Mouse (Mus musculus): ENCODE results near the gene Klc4.

Klc4 gene

DNA sequence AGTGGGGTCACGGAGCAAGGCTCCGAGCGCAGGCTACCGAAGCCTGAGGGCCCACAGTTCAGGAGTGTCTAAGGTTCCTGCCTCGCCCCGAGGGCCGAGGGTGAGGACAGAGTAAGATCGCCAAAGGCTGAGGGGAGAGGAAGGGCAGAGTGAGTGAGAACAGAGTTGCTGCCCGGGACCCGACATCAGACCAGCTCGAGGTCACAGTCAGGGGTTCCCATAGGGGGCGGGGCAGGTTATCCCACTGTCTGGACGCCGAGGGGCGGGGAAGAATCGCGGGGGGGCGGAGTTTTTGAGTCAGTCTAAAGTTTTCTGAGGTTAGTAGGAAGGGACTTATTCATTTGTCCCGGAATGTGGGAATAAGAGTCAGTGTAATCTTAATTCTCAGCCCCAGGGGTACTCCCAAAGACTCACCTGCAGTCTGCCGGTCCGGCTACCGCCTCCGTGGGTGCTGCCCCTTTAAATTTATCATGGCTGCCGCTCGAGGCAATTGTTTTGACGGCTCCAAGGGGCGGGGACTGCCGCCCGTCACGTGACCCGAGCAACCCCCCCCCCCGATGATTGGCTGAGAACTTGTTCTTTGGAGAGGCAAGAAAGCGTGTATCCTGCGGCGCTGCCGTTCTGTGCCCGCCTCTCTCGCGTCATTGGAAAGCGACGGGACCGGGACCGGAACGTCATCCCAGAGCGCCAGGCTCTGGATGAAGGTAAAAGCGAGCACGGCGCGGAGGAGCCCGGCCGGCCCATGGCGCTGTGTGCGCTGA is at the start of gene Klc4, which contains the start of gene Mrpl2:
Klc4 (minus strand) TSS at position 462 of the 761 bp plus-strand sequence.
Mrpl2 (plus strand) TSS at position 669 of the 761 bp plus-strand sequence.
- peak; percentile 97 to 99 for DNase-seq (ENCODE audit: low spot score in 2 of 2)

DNA sequence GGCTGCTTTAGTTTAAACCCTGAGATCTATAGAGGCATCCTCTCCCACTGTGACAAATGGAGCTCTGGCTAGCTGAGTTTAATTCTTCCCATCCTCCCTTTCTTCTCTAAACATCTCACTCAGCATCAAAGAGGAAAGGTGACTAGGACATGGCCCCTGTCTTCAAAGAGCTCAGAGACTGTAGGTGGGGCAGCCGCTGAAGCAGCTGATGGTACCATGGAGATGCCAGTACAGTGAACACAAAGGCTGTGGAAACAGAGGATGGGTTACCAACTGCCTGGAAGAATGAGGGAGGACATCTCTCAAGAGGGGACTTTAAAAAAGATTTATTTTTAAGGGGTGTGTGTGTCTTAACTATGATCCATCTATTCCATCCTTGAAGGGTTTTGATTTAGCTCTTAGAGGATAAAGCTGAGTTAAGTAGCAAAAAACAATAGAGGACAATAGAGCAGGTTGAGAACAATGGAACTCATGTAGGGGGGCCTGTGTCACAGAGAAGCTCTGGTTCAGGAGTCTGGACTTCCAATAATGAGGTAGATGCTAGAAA is 48.8 kb upstream of the Klc4 start:
- DNase-seq (ENCODE audit: low spot score in 2 of 2), result no peak

DNA sequence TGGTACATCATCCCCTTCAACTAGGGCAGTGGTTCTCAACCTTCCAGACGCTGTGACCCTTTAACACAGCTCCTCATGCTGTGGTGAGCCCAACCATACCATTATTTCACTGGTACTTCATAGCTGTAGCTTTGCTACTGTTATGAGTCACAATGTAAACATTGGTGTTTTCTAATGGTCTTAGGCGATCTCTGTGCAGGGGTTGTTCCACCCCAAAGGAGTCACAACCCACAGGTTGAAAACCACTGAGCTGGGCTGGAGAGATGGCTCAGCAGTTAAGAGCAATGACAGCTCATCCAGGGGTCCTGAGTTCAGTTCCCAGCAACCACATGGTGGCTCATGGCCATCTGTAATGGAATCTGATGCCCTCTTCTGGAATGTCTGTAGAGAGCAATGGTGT is 45.6 kb upstream of the Klc4 start:
- DNase-seq (ENCODE audit: low spot score in 2 of 2), result no peak

DNA sequence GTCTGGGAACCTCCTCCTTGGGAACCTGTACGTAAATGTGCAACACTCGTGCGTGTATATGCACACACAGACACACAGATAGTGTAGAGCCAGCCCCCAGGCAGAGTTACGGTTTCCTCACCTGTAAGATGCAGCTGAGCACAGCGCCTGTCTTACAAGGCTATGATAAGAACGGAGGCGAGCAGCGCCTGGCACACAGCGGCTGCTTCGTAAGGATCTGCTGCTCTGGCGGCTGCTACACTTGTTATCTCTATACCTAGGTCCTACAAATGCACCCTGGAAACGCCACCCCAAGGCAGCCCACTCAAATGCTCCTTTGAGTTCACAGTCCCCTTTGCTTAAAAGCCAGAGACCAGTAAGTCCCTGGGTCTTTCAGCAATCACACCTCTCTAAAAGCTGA is 44.8 kb upstream of the Klc4 start:
- no peak for DNase-seq (ENCODE audit: low spot score in 2 of 2)

DNA sequence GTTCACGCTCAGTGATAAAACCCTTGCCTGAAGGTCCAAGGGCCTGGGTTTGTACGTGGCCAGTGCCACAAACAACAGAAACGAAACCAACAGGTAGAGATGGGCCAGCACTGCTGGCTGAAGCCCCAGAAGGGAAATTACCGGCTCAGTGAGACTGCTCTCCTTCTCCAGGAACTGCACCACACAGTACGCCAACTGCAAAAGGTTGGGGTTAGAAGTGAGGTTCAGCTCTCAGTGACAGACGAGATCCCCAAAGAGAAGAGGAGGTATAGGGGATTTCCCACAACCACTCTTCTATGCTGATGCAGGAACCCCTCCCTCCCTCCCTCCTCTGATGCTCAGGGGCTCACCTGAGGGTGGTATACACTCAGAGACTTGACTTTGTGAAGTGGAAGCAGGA is 40.1 kb upstream of the Klc4 start:
- no peak for DNase-seq (ENCODE audit: low spot score in 2 of 2)

DNA sequence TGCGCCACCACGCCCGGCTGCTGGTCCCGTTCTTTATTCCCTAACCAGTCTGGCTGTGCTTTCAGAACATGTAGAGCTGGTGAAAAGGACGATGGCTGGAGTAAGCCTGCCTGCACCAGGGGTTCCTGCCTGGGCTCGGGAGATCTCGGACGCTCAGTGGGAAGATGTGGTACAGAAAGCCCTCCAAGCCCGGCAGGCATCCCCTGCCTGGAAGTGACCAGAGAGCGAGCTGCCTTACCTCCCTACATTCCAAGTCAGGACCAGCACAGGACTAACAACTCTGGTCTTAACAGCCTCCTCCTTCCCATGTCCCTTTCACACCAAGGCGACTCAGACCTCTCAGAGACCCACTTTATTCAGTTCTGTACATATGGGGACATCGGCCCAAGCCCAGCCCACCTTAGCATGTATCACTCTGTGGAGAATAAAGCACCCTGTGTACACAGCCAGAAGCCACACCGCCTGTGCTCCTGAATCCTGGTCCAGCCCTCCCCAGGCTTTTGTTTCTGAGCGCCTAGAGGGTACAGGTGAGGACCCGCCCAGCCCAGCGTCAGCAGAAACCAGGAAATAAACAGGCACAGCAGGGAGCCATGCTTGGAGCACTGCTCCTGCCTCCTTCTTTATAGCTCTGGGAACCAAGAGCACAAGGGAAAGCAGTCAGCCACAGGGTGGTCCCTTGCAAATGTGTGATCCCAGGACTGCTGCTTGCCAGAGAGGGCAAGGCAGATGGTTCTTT is 37.0 kb upstream of the Klc4 start:
- no peak for DNase-seq (ENCODE audit: low spot score in 2 of 2)

DNA sequence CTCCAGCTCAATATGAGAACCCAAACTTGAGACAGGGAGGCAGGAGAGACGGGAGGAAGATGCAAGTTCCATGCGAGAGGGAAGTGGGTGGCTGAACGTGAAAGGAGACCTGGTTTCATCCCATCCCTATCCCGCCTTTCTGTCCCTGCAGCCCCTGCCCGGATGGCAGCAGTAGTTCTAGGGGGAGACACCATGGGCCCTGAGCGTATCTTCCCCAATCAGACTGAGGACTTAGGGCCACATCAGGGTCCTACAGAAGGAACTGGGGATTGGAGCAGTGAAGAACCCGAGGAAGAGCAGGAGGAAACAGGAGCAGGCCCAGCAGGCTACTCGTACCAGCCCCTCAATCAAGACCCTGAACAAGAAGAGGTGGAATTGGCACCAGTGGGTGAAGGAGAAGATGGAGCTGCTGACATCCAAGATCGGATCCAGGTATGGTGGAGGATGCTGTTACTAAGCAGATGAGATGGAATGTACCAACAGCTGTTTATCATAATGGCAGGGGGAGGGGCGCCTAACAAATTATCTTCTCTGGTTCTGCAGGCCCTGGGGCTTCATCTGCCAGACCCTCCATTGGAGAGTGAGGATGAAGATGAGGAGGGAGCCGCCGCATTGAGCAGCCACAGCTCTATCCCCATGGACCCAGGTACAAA is 35.8 kb upstream of the Klc4 start:
- no peak for DNase-seq (ENCODE audit: low spot score in 2 of 2)

DNA sequence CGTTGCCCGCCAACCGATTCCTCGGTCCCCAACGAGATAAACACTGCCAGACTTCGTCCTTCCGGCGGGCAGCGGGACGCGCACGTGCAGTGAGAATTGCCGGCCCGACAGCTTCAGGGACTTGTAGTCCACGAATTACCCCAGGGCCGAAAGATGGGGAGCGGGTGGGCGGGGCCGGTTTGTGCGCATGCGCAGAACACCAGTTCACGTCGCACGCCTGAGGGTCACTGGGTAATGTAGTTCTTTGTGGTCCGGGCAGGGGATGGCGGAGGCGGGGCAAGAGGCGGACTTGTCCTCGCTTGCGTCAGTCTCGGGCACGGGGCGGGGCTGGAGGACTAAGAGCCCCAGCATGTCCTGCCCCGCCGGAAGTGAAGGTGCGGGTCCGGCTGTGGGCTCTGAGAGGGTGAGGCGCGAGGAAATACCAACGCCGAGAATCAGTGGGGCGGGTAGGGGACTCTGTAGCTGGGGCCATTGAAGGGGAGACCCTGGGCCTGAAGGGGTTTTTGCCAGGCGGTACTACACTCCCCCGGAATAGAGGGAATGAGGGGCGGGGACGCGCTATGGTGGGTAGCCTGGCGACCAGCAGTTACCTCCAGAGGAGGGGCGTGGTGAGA is 35.0 kb upstream of the Klc4 start, which contains the start of gene Klhdc3:
Klhdc3 (minus strand) TSS at position 155 of the 614 bp plus-strand sequence.
- peak; percentile 97 to 98 for DNase-seq (ENCODE audit: low spot score in 2 of 2)

DNA sequence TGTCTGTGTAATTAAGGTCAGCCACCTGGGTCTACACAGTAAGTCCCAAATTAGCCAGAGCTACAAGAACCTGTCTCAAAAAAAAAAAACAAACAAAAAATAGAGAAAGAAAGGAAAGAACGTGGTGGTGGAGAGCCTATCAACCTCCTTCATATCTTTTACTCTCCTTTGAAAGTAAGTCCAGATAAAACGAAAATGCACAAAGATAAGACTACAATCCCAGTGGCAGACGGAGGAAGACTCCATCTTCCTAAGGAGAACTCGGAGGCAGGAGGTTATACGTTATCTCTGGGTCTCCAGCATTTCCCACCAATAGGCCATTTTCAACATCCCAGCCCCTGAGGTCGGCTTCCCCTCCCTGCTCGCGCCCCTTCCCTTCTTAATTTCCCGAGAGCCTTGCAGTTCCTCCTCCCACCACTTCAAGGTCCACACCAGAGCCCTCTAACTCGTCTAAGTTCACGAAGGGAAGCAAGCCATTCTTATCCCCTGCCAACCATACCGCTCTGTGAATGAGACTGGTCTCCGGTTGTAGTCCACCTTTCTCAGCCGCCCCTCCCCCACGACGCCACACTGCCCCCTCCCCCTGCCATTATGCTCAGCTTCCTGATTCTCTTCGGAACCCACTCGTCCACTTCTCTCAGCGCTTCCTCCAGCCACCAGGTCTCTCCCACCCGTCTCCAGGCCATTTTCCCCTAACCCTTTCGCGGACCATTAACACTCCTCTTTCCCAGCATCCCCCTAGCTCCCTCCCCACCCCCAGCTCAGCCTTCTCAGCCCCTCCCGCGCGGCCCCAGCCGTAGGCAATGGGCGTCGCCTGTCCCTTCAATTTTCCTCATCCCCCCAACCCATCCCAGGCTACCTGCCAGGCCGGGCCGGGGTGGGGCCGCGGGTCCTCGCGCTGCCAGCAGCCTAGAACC is 34.3 kb upstream of the Klc4 start:
- DNase-seq (ENCODE audit: low spot score in 2 of 2), result peak; percentile 38 to 54

DNA sequence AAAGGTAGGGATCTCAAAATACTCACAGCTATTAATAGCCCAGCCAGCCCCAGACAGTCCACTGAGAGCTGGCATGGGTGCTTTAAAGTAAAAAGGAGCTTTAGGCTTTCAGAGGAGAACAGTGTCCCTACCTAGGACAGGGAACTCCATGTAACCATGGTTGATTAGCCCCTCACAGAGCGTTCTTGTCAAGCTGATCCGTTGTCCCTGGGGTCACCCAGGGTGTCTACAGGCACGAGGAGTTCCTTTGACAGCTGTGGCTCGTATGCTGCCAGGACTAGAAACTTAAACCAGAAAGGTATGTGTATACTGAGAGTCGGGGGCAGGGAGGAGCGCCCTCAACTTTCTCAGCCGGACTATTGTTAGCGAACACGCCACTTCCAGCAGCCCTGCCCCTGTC is 33.1 kb upstream of the Klc4 start:
- DNase-seq (ENCODE audit: low spot score in 2 of 2), result no peak

DNA sequence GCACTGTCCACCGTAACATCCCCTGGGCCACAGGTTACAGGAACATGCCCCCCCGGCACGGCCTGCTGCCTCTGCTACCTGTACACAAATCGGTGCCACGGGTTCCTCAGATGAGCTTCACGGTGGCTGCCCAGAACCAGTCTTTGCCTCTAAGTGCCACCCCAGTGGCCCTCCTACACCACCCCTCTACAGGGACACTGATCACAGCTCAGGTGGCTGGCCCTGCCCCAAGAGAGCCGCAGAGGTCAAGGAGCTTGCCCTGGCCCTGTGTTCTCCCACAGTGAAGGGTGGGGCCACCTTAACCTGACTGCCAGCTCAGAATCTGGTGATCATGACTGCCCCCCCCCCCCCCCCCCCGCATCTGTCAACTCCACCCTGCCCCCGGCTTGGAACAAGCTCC is 32.6 kb upstream of the Klc4 start, which contains the start of gene Mea1:
Mea1 (plus strand) TSS at position 378 of the 400 bp plus-strand sequence.
- DNase-seq (ENCODE audit: low spot score in 2 of 2), result no peak

DNA sequence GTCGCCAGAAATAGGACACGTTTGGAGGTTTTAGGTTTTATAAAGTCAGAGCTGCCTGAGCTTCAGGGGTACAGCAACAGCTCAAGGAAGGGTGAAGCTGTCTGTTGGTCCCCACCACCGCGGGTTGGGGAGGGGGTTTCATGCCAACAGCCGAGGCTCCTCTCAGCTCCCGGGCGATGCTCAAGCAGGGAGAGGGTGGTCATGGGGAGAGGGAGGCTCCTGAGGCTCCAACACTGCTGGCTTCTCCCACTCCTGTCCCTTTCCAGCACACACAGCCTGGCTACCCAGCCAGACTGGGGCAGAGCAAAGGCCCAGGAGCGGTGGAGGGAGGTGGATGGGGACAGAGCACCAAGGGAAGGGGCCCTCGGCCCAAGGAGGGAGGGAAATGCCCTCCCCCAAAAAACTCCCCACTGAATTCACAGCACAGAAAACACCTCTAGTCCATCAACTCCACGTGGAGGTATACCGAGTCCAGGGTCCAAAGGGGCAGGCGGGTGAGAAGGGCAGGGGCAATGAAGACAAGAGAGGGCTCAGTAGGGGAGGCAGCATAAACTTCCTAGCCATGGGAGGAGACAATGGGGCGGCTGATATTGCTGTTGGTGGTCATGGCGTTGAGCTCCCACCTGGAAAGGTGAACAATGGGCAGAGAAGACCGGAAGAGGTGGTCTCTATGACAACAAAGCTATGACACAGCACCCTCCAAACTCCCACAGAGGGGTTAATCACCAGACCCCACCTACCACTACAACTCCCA is 28.9 kb upstream of the Klc4 start:
- DNase-seq (ENCODE audit: low spot score in 2 of 2), result no peak

DNA sequence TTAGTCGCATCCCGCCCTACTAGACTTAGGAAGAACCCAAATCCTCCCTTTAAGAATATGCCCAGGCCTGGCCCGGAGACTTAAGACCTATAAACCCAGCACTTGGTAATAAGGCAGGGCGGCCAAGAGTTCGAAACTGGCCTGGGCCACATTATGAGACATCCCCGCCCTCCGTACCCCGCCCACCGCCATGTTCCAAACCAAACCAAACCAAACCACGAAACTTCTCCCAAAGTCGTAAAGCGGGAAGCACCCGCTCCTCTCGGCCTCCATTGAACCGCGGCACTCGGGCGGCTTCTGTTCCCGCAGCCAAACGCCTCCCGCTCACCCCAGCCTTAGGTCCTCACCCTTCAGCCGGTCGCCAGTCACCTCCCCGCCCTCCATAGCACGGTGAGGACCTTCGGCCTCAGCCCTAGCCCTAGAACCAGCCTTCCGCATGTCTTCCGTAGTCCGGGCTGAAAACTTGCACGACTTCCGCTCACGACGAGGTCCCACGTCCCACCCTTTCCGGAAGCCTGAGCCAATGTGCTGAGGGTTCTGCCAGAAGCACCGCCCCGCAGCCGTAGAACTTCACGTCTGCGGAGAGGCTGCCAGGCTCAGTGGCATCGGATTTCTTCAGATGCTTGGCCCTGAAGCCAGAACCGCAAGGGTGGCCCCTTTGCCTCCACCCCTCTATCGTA is 28.2 kb upstream of the Klc4 start, which contains the start of gene Rrp36:
Rrp36 (minus strand) TSS at position 503 of the 680 bp plus-strand sequence.
- peak; percentile 79 to 85 for DNase-seq (ENCODE audit: low spot score in 2 of 2)

DNA sequence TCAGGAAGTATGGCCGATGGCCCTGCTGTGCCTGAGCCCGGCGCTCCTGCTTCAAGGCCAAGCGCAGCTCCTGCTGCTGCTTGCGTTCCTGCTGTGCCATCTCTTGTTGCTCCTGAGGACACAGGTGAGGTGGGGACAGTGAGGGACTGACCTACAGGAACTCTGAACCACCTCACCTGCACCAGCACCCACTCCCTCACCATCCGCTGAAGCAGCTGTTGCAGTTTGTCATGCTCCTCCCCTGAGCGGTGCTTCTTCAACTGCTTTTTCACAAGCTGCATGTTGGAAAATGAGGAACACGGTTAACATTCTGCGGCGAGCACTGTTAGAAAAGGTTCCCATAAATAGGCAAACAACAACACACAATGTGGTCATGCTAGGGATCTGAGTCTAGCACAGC is 24.1 kb upstream of the Klc4 start:
- DNase-seq (ENCODE audit: low spot score in 2 of 2), result no peak

DNA sequence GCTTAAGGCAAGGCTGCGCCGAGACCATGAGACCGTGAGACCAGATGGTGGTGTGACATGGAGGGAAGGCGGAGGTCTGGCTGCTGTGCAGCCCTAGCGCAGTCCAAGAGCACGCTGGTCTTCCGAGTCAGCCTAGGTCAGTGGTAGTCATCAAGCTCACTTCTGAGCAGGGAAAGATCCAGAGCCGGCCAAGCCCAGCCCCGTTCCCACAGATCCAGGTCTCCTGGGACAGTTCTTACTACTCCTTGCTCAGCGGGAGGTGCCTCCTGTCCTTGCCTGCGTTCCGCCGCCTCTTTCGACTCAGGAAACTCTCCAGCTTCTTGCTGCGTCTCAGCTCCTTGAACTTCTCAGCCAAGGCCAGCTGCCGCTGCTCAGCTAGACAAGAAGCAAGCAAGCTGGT is 21.9 kb upstream of the Klc4 start:
- no peak for DNase-seq (ENCODE audit: low spot score in 2 of 2)

DNA sequence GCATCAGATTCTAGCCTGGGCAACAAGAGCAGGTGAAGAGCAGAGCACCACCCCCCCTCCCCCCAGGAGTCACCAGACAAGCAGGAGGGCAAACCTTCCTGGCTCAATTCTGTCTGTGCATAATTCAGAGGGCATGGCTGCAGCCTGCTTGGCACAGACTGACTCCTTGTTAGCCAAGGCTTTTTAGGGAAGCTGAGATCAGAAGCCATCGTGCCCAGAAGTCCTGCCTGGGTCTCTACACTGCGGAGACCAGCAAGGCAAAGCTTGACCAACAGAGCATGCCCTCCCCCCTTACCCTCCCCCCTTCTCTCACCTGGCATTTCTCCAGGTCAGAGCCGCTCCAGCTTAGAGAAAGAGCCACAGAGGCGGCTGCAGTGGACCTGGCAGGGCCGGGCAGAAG is 16.9 kb upstream of the Klc4 start:
- no peak for DNase-seq (ENCODE audit: low spot score in 2 of 2)

DNA sequence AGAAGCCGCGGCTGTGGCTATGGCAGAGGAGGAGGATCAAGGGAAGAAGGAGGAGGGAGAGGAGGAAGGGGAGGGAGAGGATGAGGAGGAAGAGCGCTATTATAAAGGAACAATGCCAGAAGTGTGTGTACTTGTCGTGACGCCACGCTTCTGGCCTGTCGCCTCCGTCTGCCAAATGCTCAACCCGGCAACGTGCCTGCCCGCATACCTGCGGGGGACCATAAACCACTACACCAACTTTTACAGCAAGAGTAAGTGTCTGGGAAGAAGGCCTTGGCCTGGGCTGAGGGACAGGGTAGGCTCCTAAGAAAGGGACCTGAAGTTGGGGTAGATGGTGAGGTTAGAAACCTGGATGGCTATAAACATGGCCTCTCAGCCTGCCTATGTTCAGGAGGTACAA is 16.2 kb upstream of the Klc4 start:
- no peak for DNase-seq (ENCODE audit: low spot score in 2 of 2)

DNA sequence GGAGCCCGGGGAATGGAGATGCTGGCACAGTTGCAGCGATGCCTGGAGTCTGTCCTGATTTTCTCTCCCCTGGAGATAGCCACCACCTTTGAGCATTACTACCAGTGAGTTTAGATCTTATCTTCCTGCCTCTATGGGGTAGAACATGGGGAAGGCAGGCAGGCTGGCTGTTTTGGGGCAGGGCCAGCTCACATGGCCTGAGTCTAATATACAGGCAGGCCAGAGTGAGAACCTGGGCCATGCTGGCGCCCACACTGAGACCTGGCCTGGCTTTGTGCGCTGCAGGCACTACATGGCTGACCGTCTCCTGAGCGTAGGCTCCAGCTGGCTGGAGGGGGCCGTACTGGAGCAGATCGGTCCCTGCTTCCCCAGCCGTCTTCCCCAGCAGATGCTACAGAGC is 15.5 kb upstream of the Klc4 start:
- DNase-seq (ENCODE audit: low spot score in 2 of 2), result no peak

DNA sequence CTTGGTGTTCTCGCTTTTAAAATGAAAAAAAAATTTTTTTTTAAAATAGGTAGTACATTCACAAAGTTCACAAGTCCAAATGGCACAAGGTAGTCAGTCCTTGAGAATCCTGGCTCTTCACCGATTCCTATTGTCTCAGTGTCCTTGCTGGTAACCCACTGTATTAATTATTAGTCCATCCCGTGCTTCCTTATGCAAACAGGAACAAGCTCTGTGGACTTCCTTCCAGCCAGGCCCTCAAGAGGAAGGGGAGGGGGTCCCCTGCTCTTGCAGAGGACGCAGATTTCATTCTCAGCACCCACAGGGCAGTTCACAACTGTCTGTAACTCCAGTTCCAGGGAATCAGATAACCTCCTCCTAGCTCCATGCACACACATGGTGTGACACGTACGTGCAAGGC is 10.2 kb upstream of the Klc4 start:
- DNase-seq (ENCODE audit: low spot score in 2 of 2), result no peak
